Mouse (Mus musculus): ENCODE data around the gene Cgnl1.
"Not testable (repeated sequence)": the region's sequence is repeated elsewhere in the genome, so short reads cannot be mapped to it uniquely, and the experiment has no call there.

The Cgnl1 gene

GRCm38 (mm10) chr9:71622593-71622992, 148.8 kb downstream of the Cgnl1 start:
- no peak for DNase-seq (ENCODE audit: low spot score)

- no peak for DNase-seq (ENCODE audit: low spot score)
Observed at GRCm38 (mm10) chr9:71621968-71622367, 149.4 kb downstream of the Cgnl1 start.

GRCm38 (mm10) chr9:71620116-71620515, 151.3 kb downstream of the Cgnl1 start:
- DNase-seq (ENCODE audit: low spot score) = not testable (repeated sequence)

GRCm38 (mm10) chr9:71617363-71617762, 154.0 kb downstream of the Cgnl1 start:
- DNase-seq (ENCODE audit: low spot score) = no peak

- DNase-seq (ENCODE audit: low spot score) = peak; percentile 62
Observed at GRCm38 (mm10) chr9:71616185-71616584, 155.2 kb downstream of the Cgnl1 start.

GRCm38 (mm10) chr9:71614643-71615042, 156.8 kb downstream of the Cgnl1 start:
- DNase-seq (ENCODE audit: low spot score) = no peak

GRCm38 (mm10) chr9:71612981-71613380, 158.4 kb downstream of the Cgnl1 start:
- DNase-seq (ENCODE audit: low spot score) = no peak

GRCm38 (mm10) chr9:71611876-71612275, 159.5 kb downstream of the Cgnl1 start:
- DNase-seq (ENCODE audit: low spot score) = no peak

GRCm38 (mm10) chr9:71609010-71609409, 162.4 kb downstream of the Cgnl1 start:
- no peak for DNase-seq (ENCODE audit: low spot score)

GRCm38 (mm10) chr9:71606296-71607057, 164.9 kb downstream of the Cgnl1 start:
- no peak for DNase-seq (ENCODE audit: low spot score)

- no peak for DNase-seq (ENCODE audit: low spot score)
Observed at GRCm38 (mm10) chr9:71604914-71605635, 166.3 kb downstream of the Cgnl1 start.

GRCm38 (mm10) chr9:71599861-71600260, 171.5 kb downstream of the Cgnl1 start:
- DNase-seq (ENCODE audit: low spot score) = no peak

- no peak for DNase-seq (ENCODE audit: low spot score)
Observed at GRCm38 (mm10) chr9:71596888-71597287, 174.5 kb downstream of the Cgnl1 start.

GRCm38 (mm10) chr9:71592577-71593285, 178.7 kb downstream of the Cgnl1 start:
- DNase-seq (ENCODE audit: low spot score) = no peak

GRCm38 (mm10) chr9:71591938-71592548, 179.4 kb downstream of the Cgnl1 start, which contains the start of gene Myzap:
Gene Myzap (minus strand): TSS chr9:71592360.
- DNase-seq (ENCODE audit: low spot score) = peak; percentile 56

- no peak for DNase-seq (ENCODE audit: low spot score)
Observed at GRCm38 (mm10) chr9:71591106-71591505, 180.3 kb downstream of the Cgnl1 start.

GRCm38 (mm10) chr9:71589771-71590170, 181.6 kb downstream of the Cgnl1 start:
- no peak for DNase-seq (ENCODE audit: low spot score)

- DNase-seq (ENCODE audit: low spot score) = no peak
Observed at GRCm38 (mm10) chr9:71588930-71589592, 182.3 kb downstream of the Cgnl1 start.

- no peak for DNase-seq (ENCODE audit: low spot score)
Observed at GRCm38 (mm10) chr9:71586408-71586807, 185.0 kb downstream of the Cgnl1 start.

- no peak for DNase-seq (ENCODE audit: low spot score)
Observed at GRCm38 (mm10) chr9:71582771-71583170, 188.6 kb downstream of the Cgnl1 start.

- no peak for DNase-seq (ENCODE audit: low spot score)
Observed at GRCm38 (mm10) chr9:71578896-71579564, 192.4 kb downstream of the Cgnl1 start.

Data from ovary, postnatal 10 days (tissue).